Mouse (Mus musculus) embryonic fibroblast, embryonic 13.5 days (primary cell): Measurements from ENCODE around the gene Elp1.

Experiments used
- CTCF ChIP-seq: IDR thresholded peaks from 2 replicates; pipeline ENCODE4 v1.5.1; 2011; ENCODE audit warnings: mild to moderate bottlenecking, control low read depth, low read length, moderate library complexity, borderline replicate concordance; ENCODE audit not compliant: insufficient read depth
- POLR2A ChIP-seq: IDR thresholded peaks from 2 replicates; pipeline ENCODE4 v1.6.1; 2011; ENCODE audit warnings: low read depth, mild to moderate bottlenecking, control low read depth, low read length, moderate library complexity

DNA sequence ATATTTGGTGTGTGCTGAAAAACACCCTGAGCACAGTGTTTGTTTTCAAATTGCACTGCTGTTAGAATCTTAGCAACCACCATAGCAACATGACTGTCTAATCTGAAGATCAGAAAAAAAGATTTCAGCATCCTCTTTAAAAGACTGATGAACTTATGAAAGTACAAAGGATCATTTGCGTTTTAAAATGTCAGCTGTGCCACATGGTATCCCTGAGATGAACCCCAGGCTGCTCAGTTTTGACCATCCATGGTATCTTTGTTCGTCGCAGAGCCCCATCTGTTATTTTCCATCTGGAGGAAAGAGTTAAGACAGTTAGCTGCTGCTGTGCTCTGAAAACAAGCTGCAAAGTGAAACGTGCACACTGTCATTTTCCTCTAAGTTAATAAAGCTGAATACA, 10.0 kb upstream of the Elp1 start:
- TF ChIP-seq CTCF (no peak), POLR2A (no peak)
